Mouse (Mus musculus) intestine, embryonic 14.5 days (tissue): ENCODE measurements around the gene Ciapin1. TPM values are rescaled to one million over a fixed set of nuclear protein-coding genes. Genes with fewer than 3 reads are reported as not detected.

Source experiments
- ATAC-seq: fragments of 200-750 bp; cut with Nextera tagmentation; replicated peaks from 2 replicates; pipeline ENCODE4 v1.8.0; 2017; ENCODE audit warnings: low read depth, moderate number of reproducible peaks, moderate TSS enrichment, moderate library complexity; ENCODE audit not compliant: low FRiP score, low TSS enrichment
- DNase-seq: peaks from one replicate; pipeline ENCODE4 v3.0.0-alpha.2; 2018; ENCODE audit warnings: low spot score
- H3K27ac ChIP-seq: fragments of 300-500 bp; sonication (generic); 2 replicates; pipeline ENCODE4 v1.5.1; 2014; ENCODE audit warnings: low read depth, mild to moderate bottlenecking, control low read depth
- H3K27me3 ChIP-seq: fragments of 300-500 bp; sonication (generic); replicated peaks from 2 replicates; pipeline ENCODE4 v1.6.1; 2014; ENCODE audit warnings: low read length, control low read depth; ENCODE audit not compliant: control insufficient read depth, insufficient read depth
- H3K36me3 ChIP-seq: fragments of 300-500 bp; sonication (generic); 2 replicates; pipeline ENCODE4 v1.6.1; 2014; ENCODE audit warnings: low read length, control low read depth; ENCODE audit not compliant: control insufficient read depth, insufficient read depth
- H3K4me1 ChIP-seq: fragments of 300-500 bp; sonication (generic); replicated peaks from 2 replicates; pipeline ENCODE4 v1.6.1; 2014; ENCODE audit warnings: low read length, control low read depth, mixed read lengths; ENCODE audit not compliant: control insufficient read depth, insufficient read depth
- H3K4me2 ChIP-seq: fragments of 300-500 bp; sonication (generic); 2 replicates; pipeline ENCODE4 v1.6.1; 2014; ENCODE audit warnings: low read length
- H3K4me3 ChIP-seq: fragments of 300-500 bp; sonication (generic); 2 replicates; pipeline ENCODE4 v1.5.1; 2014; ENCODE audit warnings: low read depth, low read length, control low read depth, mixed read lengths
- H3K9ac ChIP-seq: fragments of 300-500 bp; sonication (generic); 2 replicates; pipeline ENCODE4 v1.6.1; 2014; ENCODE audit warnings: mild to moderate bottlenecking, low read length
- H3K9me3 ChIP-seq: fragments of 300-500 bp; sonication (generic); 2 replicates; pipeline ENCODE4 v1.6.1; 2016; ENCODE audit warnings: low read length, control low read depth; ENCODE audit not compliant: control insufficient read depth
- WGBS: fragments of 180-500 bp; shearing (Covaris S2); extraction: QIAGEN DNeasy Blood & Tissue Kit; methylation state at CpG from one replicate; pipeline ENCODE4 v1.1.7; 2014; 5-methylcytosine and 5-hydroxymethylcytosine counted together
- polyA plus RNA-seq: library from polyadenylated mRNA; unstranded; fragments of >200 nt; fragmentation: Nextera tagmentation; extraction: Ambion mirVana; gene quantifications from 2 replicates; pipeline ENCODE4 v1.2.1, GENCODE M21; 2014

Gene Ciapin1
- polyA plus RNA-seq, 1 experiment from 2014 or later = 94.9 TPM

- no peaks in the 10 kb centered on the region for H3K27me3 ChIP-seq
- peak; percentile 26; the same call in 1 of the 2 replicates for ATAC-seq
- peak; percentile 65 for DNase-seq
- 55% methylated on average over 7 of the region's 7 CpGs for WGBS
- H3K4me2 ChIP-seq = no peak overlapping the region
- H3K9me3 ChIP-seq = no peaks in the 10 kb centered on the region
- no peaks in the 10 kb centered on the region for H3K36me3 ChIP-seq
- peaks cover 19% of the 10 kb centered on the region for H3K4me1 ChIP-seq
- H3K9ac ChIP-seq = no peak overlapping the region
- no peak overlapping the region for H3K27ac ChIP-seq
- H3K4me3 ChIP-seq = no peak overlapping the region
Measured at GRCm38 (mm10) chr8:94781155-94781837, 56.9 kb downstream of the Ciapin1 start.

DNA sequence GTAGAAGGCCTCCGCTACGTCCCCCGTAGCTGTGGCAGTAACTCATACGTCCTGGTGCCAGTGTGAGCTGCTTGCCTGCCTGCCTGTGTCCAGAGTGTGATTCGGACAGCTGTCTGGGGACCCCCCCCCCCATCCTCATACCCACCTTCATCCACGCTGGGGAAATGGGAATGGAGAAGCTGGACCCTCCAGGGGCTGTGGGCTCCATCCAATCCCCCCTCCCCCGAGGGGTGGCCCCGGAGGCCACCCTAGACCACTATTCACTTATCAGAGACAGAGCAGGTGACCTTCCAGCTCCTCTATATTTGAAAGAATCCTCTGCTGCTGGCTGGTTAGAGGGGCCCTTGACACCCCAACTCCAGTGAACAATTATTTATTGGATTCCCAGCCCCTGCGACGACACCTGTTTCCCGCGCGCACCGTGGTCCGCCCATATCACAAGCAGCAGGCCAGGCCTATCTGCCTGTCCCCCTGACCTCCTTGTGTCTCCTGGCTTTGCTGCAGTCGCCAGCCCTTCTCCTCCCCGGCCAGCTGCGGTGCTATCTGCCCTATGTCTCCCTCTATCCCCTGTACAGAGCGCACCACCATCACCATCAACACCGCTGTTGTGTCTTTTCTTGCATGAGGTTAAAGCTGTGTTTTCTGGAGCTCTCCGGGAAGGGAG is 57.5 kb downstream of the Ciapin1 start:
- 80% methylated on average over 21 of the region's 21 CpGs for WGBS
- H3K4me2 ChIP-seq = no peak overlapping the region
- no peaks in the 10 kb centered on the region for H3K9me3 ChIP-seq
- ATAC-seq (no peak), DNase-seq (no peak)
- no peak overlapping the region for H3K4me3 ChIP-seq
- H3K4me1 ChIP-seq = peaks cover 19% of the 10 kb centered on the region
- no peaks in the 10 kb centered on the region for H3K27me3 ChIP-seq
- no peak overlapping the region for H3K27ac ChIP-seq
- H3K9ac ChIP-seq = no peak overlapping the region
- H3K36me3 ChIP-seq = no peaks in the 10 kb centered on the region

GRCm38 (mm10) chr8:94779534-94780294 is 58.4 kb downstream of the Ciapin1 start:
- H3K9ac ChIP-seq = no peak overlapping the region
- no peak overlapping the region for H3K4me3 ChIP-seq
- H3K4me1 ChIP-seq = peaks cover 19% of the 10 kb centered on the region
- 96% methylated on average over 16 of the region's 16 CpGs for WGBS
- DNase-seq (no peak), ATAC-seq (no peak)
- no peak overlapping the region for H3K4me2 ChIP-seq
- H3K27ac ChIP-seq = no peak overlapping the region
- H3K9me3 ChIP-seq = no peaks in the 10 kb centered on the region
- no peaks in the 10 kb centered on the region for H3K27me3 ChIP-seq
- H3K36me3 ChIP-seq = no peaks in the 10 kb centered on the region

DNA sequence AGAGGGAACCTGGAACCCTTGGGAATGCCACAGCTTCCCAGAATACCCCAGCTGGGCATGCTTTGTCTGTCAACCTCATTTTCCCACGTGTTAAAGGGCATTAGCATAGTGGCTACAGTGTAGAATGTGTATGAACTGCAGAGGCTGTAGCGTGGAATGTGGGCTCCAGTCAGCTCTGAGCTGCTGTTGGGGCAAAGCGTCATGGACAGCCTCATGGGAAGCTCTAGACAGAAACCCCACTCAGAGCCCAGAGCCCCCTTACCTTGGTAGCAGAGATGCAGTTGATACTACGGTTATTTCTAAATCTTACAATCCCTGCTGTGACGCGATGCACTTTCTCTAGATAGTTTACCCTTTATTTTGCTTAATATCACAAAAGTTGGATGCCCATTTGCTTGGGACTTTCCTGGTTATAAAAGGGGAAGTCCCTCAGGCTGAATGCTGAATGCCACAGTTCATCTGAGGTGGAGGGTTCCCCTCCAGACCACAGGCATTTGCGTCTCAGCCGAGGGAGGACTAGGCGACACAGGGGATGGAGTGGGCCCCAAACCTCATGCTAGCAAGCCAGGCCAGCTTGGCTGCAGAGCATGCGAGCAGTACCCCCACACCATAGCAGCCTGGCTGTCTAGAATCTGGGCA is 59.1 kb downstream of the Ciapin1 start:
- Histone ChIP-seq H3K4me1 (peaks cover 19% of the 10 kb centered on the region), H3K36me3 (no peaks in the 10 kb centered on the region), H3K4me3 (no peak overlapping the region), H3K9ac (no peak overlapping the region), H3K4me2 (no peak overlapping the region), H3K27me3 (peaks cover 4% of the 10 kb centered on the region), H3K9me3 (no peaks in the 10 kb centered on the region), H3K27ac (peak overlapping the region; percentile 75)
- ATAC-seq = no peak
- DNase-seq = no peak
- 75% methylated on average over 10 of the region's 10 CpGs for WGBS

DNA sequence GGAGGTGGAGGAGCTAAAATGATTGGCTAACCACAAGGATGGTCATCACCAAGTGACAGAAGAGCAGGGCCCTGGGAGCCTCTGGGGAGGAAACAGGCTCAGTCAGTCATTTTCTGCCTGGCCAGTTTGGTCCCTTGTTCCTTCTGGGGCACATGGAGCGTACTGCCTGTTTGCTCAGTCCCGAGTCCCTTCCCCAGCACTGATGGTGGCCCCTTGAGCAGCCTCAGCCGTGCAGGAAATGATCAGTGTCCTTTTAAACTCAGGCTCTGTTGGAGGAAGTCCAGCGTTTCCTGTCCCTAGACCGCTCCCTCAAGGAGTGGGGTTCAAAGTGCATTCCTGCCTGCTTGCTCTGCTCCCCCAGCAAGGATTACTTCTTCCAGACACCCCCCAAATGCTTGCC is 59.7 kb downstream of the Ciapin1 start:
- peak overlapping the region; percentile 75 for H3K27ac ChIP-seq

GRCm38 (mm10) chr8:94778036-94778435 is 60.1 kb downstream of the Ciapin1 start:
- Histone ChIP-seq H3K4me2 (no peak overlapping the region), H3K36me3 (no peaks in the 10 kb centered on the region), H3K27me3 (peaks cover 14% of the 10 kb centered on the region), H3K9me3 (no peaks in the 10 kb centered on the region), H3K4me1 (peaks cover 19% of the 10 kb centered on the region), H3K9ac (no peak overlapping the region), H3K4me3 (no peak overlapping the region), H3K27ac (peak overlapping the region; percentile 75)
- ATAC-seq (no peak), DNase-seq (no peak)
- 72% methylated on average over 10 of the region's 10 CpGs for WGBS

More for the DNA sequence above, 59.7 kb downstream of the Ciapin1 start:
- ATAC-seq (0 out of 2 replicates have a peak, but pooled peaks have one; percentile 25), DNase-seq (peak; percentile 69)
- H3K27me3 ChIP-seq = peaks cover 10% of the 10 kb centered on the region
- no peak overlapping the region for H3K4me3 ChIP-seq
- WGBS = 17% methylated on average over 5 of the region's 5 CpGs
- no peaks in the 10 kb centered on the region for H3K9me3 ChIP-seq
- no peak overlapping the region for H3K9ac ChIP-seq
- no peaks in the 10 kb centered on the region for H3K36me3 ChIP-seq
- no peak overlapping the region for H3K4me2 ChIP-seq
- H3K4me1 ChIP-seq = peaks cover 19% of the 10 kb centered on the region

- H3K4me1 ChIP-seq = peaks cover 20% of the 10 kb centered on the region
- H3K27ac ChIP-seq = no peak overlapping the region
- H3K36me3 ChIP-seq = no peaks in the 10 kb centered on the region
- no peak for ATAC-seq
- H3K9ac ChIP-seq = no peak overlapping the region
- peaks cover 27% of the 10 kb centered on the region for H3K27me3 ChIP-seq
- no peak for DNase-seq
- no peak overlapping the region for H3K4me3 ChIP-seq
- no peaks in the 10 kb centered on the region for H3K9me3 ChIP-seq
- H3K4me2 ChIP-seq = no peak overlapping the region
- WGBS = 79% methylated on average over 2 of the region's 2 CpGs
Measured at GRCm38 (mm10) chr8:94776346-94776745, 61.8 kb downstream of the Ciapin1 start.

DNA sequence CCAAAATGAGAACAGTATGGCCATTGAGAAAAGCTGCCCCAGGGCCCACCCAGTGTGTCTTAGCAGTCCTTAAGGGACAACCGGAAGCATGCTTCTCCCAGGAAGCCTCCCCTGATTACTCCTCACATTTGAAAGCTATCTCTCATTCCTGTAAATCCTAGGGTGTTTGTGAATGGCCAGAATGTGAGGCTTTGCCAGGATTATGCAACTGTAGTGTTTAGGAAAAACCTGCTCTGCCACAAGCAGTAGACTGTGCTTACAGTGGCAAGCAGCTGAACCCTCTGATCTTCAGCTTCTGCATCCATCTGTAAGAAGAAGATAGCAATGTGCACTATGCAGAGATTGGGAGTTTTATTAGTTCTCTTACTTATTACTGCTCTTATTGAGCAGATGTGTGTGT is 63.6 kb downstream of the Ciapin1 start:
- Histone ChIP-seq H3K4me1 (peaks cover 25% of the 10 kb centered on the region), H3K27me3 (peaks cover 44% of the 10 kb centered on the region), H3K9me3 (no peaks in the 10 kb centered on the region), H3K4me3 (no peak overlapping the region), H3K4me2 (no peak overlapping the region), H3K27ac (no peak overlapping the region), H3K9ac (no peak overlapping the region), H3K36me3 (no peaks in the 10 kb centered on the region)
- WGBS = 90% methylated on average over 1 of the region's 1 CpGs
- DNase-seq = no peak
- ATAC-seq = no peak
